Mouse (Mus musculus): ENCODE data around the gene Zkscan17.

GRCm38 (mm10) chr11:59496672-59497310 lies 29.8 kb downstream of the Zkscan17 start:
- TF ChIP-seq EP300 (IDR thresholded peaks at IDR 0.05; ENCODE audit: low read length) (no peak), USF1 (IDR thresholded peaks at IDR 0.05; ENCODE audit: low read depth, low read length) (no peak), UBTF (IDR thresholded peaks at IDR 0.05; ENCODE audit: low read depth, low read length) (no peak), JUND (conservative IDR thresholded peaks at IDR 0.05; ENCODE audit: low read depth, low read length) (no peak), SMC3 (IDR thresholded peaks at IDR 0.05; ENCODE audit: low read depth, low read length) (no peak), TBP (conservative IDR thresholded peaks at IDR 0.05; ENCODE audit: low read depth, low read length) (no peak), POLR2A (IDR thresholded peaks at IDR 0.05; ENCODE audit: low read depth, low read length) (no peak), CHD2 (IDR thresholded peaks at IDR 0.05; ENCODE audit: low read length) (no peak), NRF1 (IDR thresholded peaks at IDR 0.05; ENCODE audit: low read depth, low read length) (no peak), ZMIZ1 (IDR thresholded peaks at IDR 0.05; ENCODE audit: low read depth, low read length) (no peak), CTCF (conservative IDR thresholded peaks at IDR 0.05 in 1 of 2, IDR thresholded peaks at IDR 0.05 in 1 of 2; ENCODE audit: low read depth in 2 of 2, low read length in 2 of 2) (no peak), ELF1 (IDR thresholded peaks at IDR 0.05; ENCODE audit: low read depth, low read length) (no peak), HCFC1 (IDR thresholded peaks at IDR 0.05; ENCODE audit: low read depth, low read length) (no peak)
